Mouse (Mus musculus) adrenal gland, postnatal 4 days (tissue): ENCODE measurements around the gene Dst. TPM values are rescaled to one million over a fixed set of nuclear protein-coding genes. Genes with fewer than 3 reads are reported as not detected.
A peak's percentile ranks its signal among the peaks of the same experiment; 100 is the strongest.

Experiments used
- DNase-seq, 2 experiments: peaks; one replicate each; pipeline ENCODE4 v3.0.0; 2021 to 2022; ENCODE audit warnings: low spot score in 2 of 2, mixed read lengths in 2 of 2
- total RNA-seq, 2 experiments: library from RNA; stranded (reverse); gene quantifications; 2 replicates each; pipeline ENCODE4 v1.2.3; 2021

Gene Dst
- total RNA-seq, 2 experiments from 2014 or later = 136 to 151 TPM

GRCm38 (mm10) chr1:34094301-34094700 lies 186.3 kb downstream of the Dst start:
- no peak for DNase-seq

- no peak for DNase-seq
Measured at GRCm38 (mm10) chr1:34095173-34095572, 187.1 kb downstream of the Dst start.

DNA sequence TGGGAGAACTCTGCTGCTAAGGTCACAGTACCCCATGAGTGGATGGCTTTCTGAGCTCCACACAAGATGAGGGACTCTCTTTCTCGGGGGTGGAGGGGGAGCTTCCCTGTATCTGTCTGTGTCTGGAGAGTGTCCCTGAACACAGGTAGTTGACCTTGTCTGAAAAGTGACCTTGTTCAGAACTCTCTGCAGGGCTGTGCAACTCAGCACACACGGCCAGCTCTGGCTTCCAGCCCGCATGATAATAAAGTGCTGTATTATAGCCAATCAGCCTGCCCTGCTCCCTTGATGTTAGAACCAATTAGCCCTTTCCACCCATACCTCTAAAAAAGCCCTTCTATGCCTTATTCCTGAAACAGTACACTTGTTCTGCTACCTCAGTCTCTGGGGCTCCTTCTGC lies 188.9 kb downstream of the Dst start:
- DNase-seq = no peak

DNA sequence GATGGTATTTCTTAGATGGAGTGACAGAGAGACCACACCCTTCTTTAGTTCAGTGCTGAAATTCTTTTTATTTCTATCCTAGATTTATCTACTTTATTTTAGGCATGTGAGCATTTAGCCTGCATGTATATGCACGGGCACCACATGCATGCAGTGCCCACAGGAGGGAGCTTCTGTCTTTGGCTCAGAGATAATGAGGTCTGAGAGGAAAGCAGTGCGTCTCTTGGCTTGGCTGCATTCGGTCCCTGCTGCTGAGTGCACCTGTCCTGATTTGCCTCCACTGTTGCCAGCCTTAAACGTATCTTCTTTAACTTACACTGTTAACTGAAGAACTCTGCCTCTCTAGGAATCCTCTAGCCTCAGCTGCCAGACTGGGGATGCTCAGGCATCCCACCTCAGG lies 189.6 kb downstream of the Dst start:
- no peak for DNase-seq

- DNase-seq = no peak
Measured at GRCm38 (mm10) chr1:34099439-34099838, 191.4 kb downstream of the Dst start.

GRCm38 (mm10) chr1:34100385-34100784 lies 192.4 kb downstream of the Dst start:
- no peak for DNase-seq

DNA sequence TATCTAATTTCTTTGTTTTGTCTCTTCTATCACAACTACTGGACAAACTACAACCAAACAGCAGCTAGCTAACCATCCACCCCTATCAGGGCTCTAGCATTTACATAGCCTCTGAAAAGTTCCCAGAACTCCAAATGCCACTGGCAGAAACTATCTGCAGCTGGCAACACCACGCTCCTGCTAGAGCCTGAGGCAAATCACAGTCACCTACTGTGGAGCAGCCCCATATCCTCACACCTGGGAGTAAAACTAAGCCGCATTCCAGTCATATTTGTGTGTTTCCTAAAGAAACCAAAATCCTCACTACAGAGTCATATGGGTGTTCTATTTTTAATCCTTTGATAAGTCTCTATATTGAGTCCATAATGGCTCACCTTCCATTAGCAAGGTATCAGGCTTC lies 194.6 kb downstream of the Dst start:
- no peak for DNase-seq

GRCm38 (mm10) chr1:34103176-34103575 lies 195.2 kb downstream of the Dst start:
- DNase-seq = no peak

- no peak for DNase-seq
Measured at GRCm38 (mm10) chr1:34103713-34104172, 195.7 kb downstream of the Dst start.

DNA sequence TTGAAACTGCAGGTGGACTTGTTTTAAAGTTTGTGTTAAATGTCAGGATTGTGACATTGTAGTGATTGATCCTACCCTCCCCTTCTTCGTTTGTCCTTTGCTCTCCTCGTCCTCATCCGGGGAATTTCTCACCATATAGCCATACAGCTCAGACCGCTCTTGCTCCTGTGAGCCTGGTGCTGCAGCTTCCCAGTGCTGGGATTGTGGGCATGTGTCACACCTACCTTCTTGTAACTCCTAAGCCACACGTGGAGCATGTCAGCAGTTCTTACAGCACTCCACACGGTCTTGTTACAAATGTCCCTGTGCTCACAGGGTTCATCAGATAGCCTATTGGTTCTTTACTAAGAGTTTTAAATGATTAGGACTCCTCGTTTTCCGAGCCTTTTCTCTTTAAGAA lies 196.8 kb downstream of the Dst start:
- DNase-seq = no peak

- no peak for DNase-seq
Measured at GRCm38 (mm10) chr1:34106606-34107005, 198.6 kb downstream of the Dst start.

DNA sequence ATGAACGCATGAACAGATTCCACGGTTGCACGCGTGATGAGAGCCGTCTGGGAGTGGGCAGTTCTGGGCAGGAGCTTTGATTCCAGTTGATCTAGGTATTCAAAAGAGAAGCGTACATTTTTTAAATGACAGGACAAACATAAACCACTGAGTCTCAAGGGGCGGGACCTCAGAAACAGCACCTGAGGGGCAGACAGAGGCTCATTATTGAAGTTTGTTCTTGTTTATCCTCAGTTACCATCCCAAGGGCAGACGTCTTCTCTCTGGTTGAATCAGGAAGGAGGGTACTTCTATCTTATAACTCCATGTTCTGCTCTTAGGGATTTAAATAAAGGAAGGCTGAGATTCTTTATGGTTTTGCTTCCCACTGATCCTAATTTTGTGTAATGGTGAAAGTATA lies 199.1 kb downstream of the Dst start:
- DNase-seq = no peak

- DNase-seq = no peak
Measured at GRCm38 (mm10) chr1:34109599-34110210, 201.7 kb downstream of the Dst start.

DNA sequence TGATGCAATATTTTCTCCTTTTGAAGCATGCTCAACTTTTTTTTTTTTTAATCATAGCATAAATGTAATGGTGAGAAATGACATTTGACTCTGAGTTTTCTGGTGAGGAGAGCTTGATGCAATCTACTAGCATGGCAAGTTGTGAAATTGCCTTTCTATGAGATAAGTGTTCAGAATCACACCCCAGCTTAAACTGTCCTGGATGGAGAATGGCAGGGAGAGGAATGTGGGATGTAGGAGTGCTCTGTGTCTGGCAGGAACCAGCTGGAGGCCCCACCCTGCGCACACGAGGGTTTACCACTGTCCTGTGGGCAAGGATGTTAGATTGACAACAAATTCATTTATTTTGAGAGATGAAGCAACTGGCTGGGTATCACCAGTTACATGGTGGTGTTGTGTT lies 202.8 kb downstream of the Dst start:
- DNase-seq = no peak

- no peak for DNase-seq
Measured at GRCm38 (mm10) chr1:34111954-34112353, 203.9 kb downstream of the Dst start.

GRCm38 (mm10) chr1:34116444-34116843 lies 208.4 kb downstream of the Dst start:
- DNase-seq = no peak

DNA sequence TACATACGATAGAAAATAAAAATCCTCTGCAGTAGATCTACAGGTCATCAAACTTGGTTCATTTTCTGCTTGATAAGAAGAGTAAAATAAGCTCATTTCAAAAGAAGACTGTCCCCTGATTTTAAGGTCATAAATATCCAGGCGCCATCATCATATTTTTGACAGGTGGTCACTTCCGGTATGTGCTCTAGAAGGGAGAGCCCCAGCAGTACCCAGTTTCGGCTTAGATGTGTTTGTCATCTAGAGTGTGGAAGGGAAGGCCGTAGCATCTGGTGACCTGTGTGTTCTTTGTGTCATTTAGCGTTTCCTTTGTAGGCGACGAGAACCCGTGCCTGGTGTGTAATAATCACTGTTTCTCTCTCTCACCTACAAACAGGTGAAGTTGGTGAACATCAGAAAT lies 209.0 kb downstream of the Dst start:
- DNase-seq = no peak

DNA sequence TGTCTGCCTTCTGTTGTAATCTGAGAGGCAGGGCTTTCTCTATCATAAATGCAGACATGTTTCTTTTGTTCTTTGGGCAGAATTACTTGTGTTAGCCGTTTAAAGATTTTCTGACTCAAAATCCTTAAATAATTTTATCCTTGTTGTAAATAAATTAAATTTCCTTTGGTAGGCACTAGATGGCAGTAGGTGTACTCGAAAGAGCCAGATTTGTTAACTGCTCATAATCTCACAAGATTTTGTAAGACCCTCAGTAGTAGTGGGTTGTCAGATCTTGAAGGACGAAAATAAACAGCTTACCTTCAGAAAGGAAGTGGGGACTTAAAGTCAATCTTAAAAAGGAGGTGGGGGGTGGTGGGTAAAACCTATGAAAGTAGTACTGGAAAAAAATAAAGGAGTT lies 209.7 kb downstream of the Dst start:
- no peak for DNase-seq

DNA sequence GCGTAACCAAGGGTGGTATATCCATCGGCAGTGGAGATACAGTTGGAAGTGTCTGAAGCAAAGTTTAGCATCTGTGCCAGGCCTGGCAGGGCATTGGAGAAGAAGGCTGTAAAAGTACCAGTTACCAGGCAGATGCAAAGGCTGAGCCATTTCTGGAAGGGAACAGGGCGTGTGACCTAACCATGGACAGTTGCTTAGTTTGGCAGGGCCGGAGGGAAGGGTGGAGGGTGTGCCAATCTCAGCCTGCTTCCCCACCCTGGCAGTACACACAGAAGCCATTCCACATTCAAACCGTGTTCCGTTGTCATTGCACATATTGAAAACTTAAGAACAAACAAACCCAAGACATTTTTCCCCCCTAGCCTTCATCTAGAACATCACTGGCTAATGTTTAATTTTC lies 212.0 kb downstream of the Dst start:
- no peak for DNase-seq

- DNase-seq = no peak
Measured at GRCm38 (mm10) chr1:34120602-34121001, 212.6 kb downstream of the Dst start.

- peak; percentile 21 to 48 for DNase-seq
Measured at GRCm38 (mm10) chr1:34121157-34122015, 213.4 kb downstream of the Dst start.

GRCm38 (mm10) chr1:34122198-34122597 lies 214.2 kb downstream of the Dst start:
- DNase-seq = no peak

GRCm38 (mm10) chr1:34122905-34123304 lies 214.9 kb downstream of the Dst start:
- no peak for DNase-seq
